Mouse (Mus musculus): ENCODE data around the gene Snu13. TPM values are rescaled to one million over a fixed set of nuclear protein-coding genes. Genes with fewer than 3 reads are reported as not detected.
A peak's percentile ranks its signal among the peaks of the same experiment; 100 is the strongest.

The Snu13 gene
- total RNA-seq, 1 experiment: 293 TPM

GRCm38 (mm10) chr15:82019288-82019687 lies 28.1 kb downstream of the Snu13 start:
- DNase-seq (ENCODE audit: low read depth, low spot score): no peak
- no peak overlapping the region for H3K9ac ChIP-seq (ENCODE audit: insufficient read depth, low read depth, low read length, poor library complexity, severe bottlenecking)
- peaks cover 23% of the 10 kb centered on the region for H3K36me3 ChIP-seq (ENCODE audit: control insufficient read depth, insufficient read depth, low read length, poor library complexity, severe bottlenecking)
- no peaks in the 10 kb centered on the region for H3K9me3 ChIP-seq (ENCODE audit: control insufficient read depth, insufficient read depth, low read depth, low read length)
- no peaks in the 10 kb centered on the region; a peak in 2 of 4 replicates for H3K4me1 ChIP-seq (ENCODE audit: control insufficient read depth in 2 of 2, insufficient read depth in 2 of 2, low read length in 2 of 2, poor library complexity in 1 of 2)
- H3K27ac ChIP-seq (ENCODE audit: insufficient read depth, low read depth, low read length, poor library complexity, severe bottlenecking): no peak overlapping the region
- H3K4me3 ChIP-seq (ENCODE audit: insufficient read depth in 1 of 2, low read depth in 1 of 2, low read length in 2 of 2, poor library complexity in 1 of 2, severe bottlenecking in 1 of 2): no peak overlapping the region
- in situ Hi-C loops (cut with MboI; ENCODE audit: low sequenced_read_pairs in 2 of 2, unreplicated experiment in 2 of 2): no loop called here
- TF ChIP-seq ZNF384 (IDR thresholded peaks at IDR 0.05; ENCODE audit: low read depth, low read length): no peak
- no peak for TF ChIP-seq HCFC1 (IDR thresholded peaks at IDR 0.05; ENCODE audit: borderline replicate concordance, insufficient read depth, low read length)
- TF ChIP-seq ZC3H11A (IDR thresholded peaks at IDR 0.05; ENCODE audit: borderline replicate concordance, low read depth, low read length): no peak
- TF ChIP-seq CHD2 (IDR thresholded peaks at IDR 0.05; ENCODE audit: low read depth, low read length): no peak
- no peak for TF ChIP-seq MAFK (IDR thresholded peaks at IDR 0.05; ENCODE audit: insufficient read depth, low read depth, low read length)

DNA sequence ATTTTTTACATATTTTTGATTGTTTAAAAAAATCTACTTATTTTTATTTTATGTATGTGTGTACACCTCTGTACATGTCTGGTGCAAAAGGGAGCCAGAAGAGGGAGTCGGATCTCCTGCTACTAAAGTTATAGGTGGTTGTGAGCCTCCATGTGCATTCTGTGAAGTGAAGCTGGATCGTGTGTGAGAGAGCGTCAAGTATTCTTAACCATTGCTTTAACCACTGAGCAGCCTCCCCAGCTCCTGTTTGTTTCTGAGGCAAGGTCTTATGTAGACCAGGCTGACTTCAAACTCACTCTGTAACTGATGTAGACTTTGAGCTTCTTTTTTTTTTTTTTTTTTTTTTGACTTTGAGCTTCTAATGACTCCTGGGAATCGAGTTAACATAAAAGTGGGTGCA lies 29.9 kb downstream of the Snu13 start:
- Histone ChIP-seq H3K9me3 (ENCODE audit: control insufficient read depth, insufficient read depth, low read depth, low read length) (no peaks in the 10 kb centered on the region), H3K4me1 (ENCODE audit: control insufficient read depth in 2 of 2, insufficient read depth in 2 of 2, low read length in 2 of 2, poor library complexity in 1 of 2) (no peaks in the 10 kb centered on the region; a peak in 2 of 4 replicates), H3K9ac (ENCODE audit: insufficient read depth, low read depth, low read length, poor library complexity, severe bottlenecking) (peak overlapping the region; percentile 48; the same call in 1 of the 2 replicates), H3K36me3 (ENCODE audit: control insufficient read depth, insufficient read depth, low read length, poor library complexity, severe bottlenecking) (peaks cover 9% of the 10 kb centered on the region), H3K27ac (ENCODE audit: insufficient read depth, low read depth, low read length, poor library complexity, severe bottlenecking) (no peak overlapping the region), H3K4me3 (ENCODE audit: insufficient read depth in 1 of 2, low read depth in 1 of 2, low read length in 2 of 2, poor library complexity in 1 of 2, severe bottlenecking in 1 of 2) (no peak overlapping the region)
- in situ Hi-C loops (cut with MboI; ENCODE audit: low sequenced_read_pairs in 2 of 2, unreplicated experiment in 2 of 2): no loop called here
- TF ChIP-seq MAFK (IDR thresholded peaks at IDR 0.05; ENCODE audit: insufficient read depth, low read depth, low read length) (no peak), HCFC1 (IDR thresholded peaks at IDR 0.05; ENCODE audit: borderline replicate concordance, insufficient read depth, low read length) (no peak), CHD2 (IDR thresholded peaks at IDR 0.05; ENCODE audit: low read depth, low read length) (no peak), ZC3H11A (IDR thresholded peaks at IDR 0.05; ENCODE audit: borderline replicate concordance, low read depth, low read length) (no peak), ZNF384 (IDR thresholded peaks at IDR 0.05; ENCODE audit: low read depth, low read length) (no peak)
- no peak for DNase-seq (ENCODE audit: low read depth, low spot score)

DNA sequence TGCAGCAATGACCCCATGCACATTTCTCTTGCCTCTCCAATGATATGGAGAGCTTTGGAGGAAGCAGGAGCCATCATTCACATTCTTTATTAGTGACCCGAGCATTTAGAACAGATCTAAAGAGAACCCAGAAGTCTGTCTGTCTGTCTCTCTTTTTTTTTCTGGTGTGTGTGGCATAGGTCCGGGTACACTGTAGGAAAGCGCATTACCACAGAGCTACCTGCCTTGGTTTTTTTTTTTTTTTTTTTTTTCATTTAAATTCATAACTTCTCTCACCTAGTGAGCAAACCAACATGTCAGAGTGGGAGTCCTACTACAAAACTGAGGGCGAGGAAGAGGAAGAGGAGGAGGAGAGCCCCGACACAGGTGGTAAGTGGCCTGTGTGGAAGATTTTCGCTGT lies 30.6 kb downstream of the Snu13 start:
- in situ Hi-C loops (cut with MboI; ENCODE audit: low sequenced_read_pairs in 2 of 2, unreplicated experiment in 2 of 2): no loop called here
- Histone ChIP-seq H3K36me3 (ENCODE audit: control insufficient read depth, insufficient read depth, low read length, poor library complexity, severe bottlenecking) (peaks cover 8% of the 10 kb centered on the region), H3K4me1 (ENCODE audit: control insufficient read depth in 2 of 2, insufficient read depth in 2 of 2, low read length in 2 of 2, poor library complexity in 1 of 2) (no peaks in the 10 kb centered on the region; a peak in 2 of 4 replicates), H3K9ac (ENCODE audit: insufficient read depth, low read depth, low read length, poor library complexity, severe bottlenecking) (peak overlapping the region; percentile 85), H3K27ac (ENCODE audit: insufficient read depth, low read depth, low read length, poor library complexity, severe bottlenecking) (peak overlapping the region; percentile 45), H3K9me3 (ENCODE audit: control insufficient read depth, insufficient read depth, low read depth, low read length) (no peaks in the 10 kb centered on the region), H3K4me3 (ENCODE audit: insufficient read depth in 1 of 2, low read depth in 1 of 2, low read length in 2 of 2, poor library complexity in 1 of 2, severe bottlenecking in 1 of 2) (peak overlapping the region; percentile 89 to 90)
- TF ChIP-seq HCFC1 (IDR thresholded peaks at IDR 0.05; ENCODE audit: borderline replicate concordance, insufficient read depth, low read length) (no peak), MAFK (IDR thresholded peaks at IDR 0.05; ENCODE audit: insufficient read depth, low read depth, low read length) (no peak), CHD2 (IDR thresholded peaks at IDR 0.05; ENCODE audit: low read depth, low read length) (no peak), ZC3H11A (IDR thresholded peaks at IDR 0.05; ENCODE audit: borderline replicate concordance, low read depth, low read length) (no peak), ZNF384 (IDR thresholded peaks at IDR 0.05; ENCODE audit: low read depth, low read length) (no peak)
- no peak for DNase-seq (ENCODE audit: low read depth, low spot score)

DNA sequence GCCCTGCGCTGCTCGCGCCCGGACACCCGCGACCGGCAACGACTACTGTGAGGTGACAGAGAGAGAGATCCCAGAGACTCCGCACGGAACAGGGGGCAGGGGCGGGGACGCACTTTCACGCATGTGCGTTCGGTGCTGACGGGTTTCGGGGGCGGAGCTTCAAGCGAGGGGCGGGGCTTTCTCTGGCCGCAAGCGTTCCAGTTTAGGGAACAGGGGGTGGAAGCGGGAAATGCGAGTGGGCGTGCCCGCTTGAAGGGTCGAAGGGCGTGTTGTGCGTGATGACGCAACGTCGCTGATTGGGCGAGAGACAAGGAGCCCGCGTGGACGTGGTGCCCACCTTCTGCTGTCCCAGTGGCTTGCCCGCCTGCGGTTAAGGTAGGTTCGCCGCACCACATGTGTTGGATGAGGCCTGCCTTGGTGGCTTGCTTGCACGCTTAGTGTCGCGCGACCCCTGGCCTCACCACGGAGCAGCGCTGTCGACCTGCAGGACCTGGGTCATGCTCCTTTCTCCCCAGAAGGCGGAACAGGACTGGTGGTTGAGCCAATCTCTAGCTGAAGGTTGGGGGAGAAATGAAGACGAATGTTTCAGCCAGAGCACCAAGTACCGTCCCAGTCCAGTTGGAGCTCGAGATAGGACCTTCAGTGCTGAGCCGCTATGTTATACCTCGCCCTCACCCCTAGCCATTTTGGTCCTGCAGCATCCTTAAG lies 31.1 kb downstream of the Snu13 start:
- TF ChIP-seq ZNF384 (IDR thresholded peaks at IDR 0.05; ENCODE audit: low read depth, low read length): no peak
- no peak for TF ChIP-seq MAFK (IDR thresholded peaks at IDR 0.05; ENCODE audit: insufficient read depth, low read depth, low read length)
- TF ChIP-seq HCFC1 (IDR thresholded peaks at IDR 0.05; ENCODE audit: borderline replicate concordance, insufficient read depth, low read length): no peak
- no peak for TF ChIP-seq CHD2 (IDR thresholded peaks at IDR 0.05; ENCODE audit: low read depth, low read length)
- no peak; the same call in 1 of the 2 replicates for TF ChIP-seq ZC3H11A (IDR thresholded peaks at IDR 0.05; ENCODE audit: borderline replicate concordance, low read depth, low read length)
- peak overlapping the region; percentile 85 for H3K9ac ChIP-seq (ENCODE audit: insufficient read depth, low read depth, low read length, poor library complexity, severe bottlenecking)
- peak overlapping the region; percentile 45 for H3K27ac ChIP-seq (ENCODE audit: insufficient read depth, low read depth, low read length, poor library complexity, severe bottlenecking)
- peaks cover 8% of the 10 kb centered on the region for H3K36me3 ChIP-seq (ENCODE audit: control insufficient read depth, insufficient read depth, low read length, poor library complexity, severe bottlenecking)
- peak overlapping the region; percentile 89 to 90 for H3K4me3 ChIP-seq (ENCODE audit: insufficient read depth in 1 of 2, low read depth in 1 of 2, low read length in 2 of 2, poor library complexity in 1 of 2, severe bottlenecking in 1 of 2)
- H3K9me3 ChIP-seq (ENCODE audit: control insufficient read depth, insufficient read depth, low read depth, low read length): no peaks in the 10 kb centered on the region
- in situ Hi-C loops (cut with MboI; ENCODE audit: low sequenced_read_pairs in 2 of 2, unreplicated experiment in 2 of 2): no loop called here
- DNase-seq (ENCODE audit: low read depth, low spot score): peak; percentile 98
- no peaks in the 10 kb centered on the region; a peak in 2 of 4 replicates for H3K4me1 ChIP-seq (ENCODE audit: control insufficient read depth in 2 of 2, insufficient read depth in 2 of 2, low read length in 2 of 2, poor library complexity in 1 of 2)

Data from ES-E14 (cell line).